Mouse (Mus musculus): ENCODE measurements around the gene 1700010I14Rik. TPM values are rescaled to one million over a fixed set of nuclear protein-coding genes. Genes with fewer than 3 reads are reported as not detected.

1700010I14Rik gene
- polyA plus RNA-seq, 1 experiment, result not detected

GRCm38 (mm10) chr17:8973331-8973730 lies 14.8 kb upstream of the 1700010I14Rik start:
- Histone ChIP-seq H3K4me1 (ENCODE audit: control insufficient read depth, insufficient read depth, low read length) (no peaks in the 10 kb centered on the region), H3K27ac (ENCODE audit: insufficient read depth, low read depth, low read length) (no peak overlapping the region), H3K4me3 (ENCODE audit: insufficient read depth, low read depth, low read length) (no peak overlapping the region)
- 89% methylated on average over 5 of the region's 5 CpGs for WGBS
- TF ChIP-seq POLR2A (IDR thresholded peaks at IDR 0.05; ENCODE audit: insufficient read depth, low read depth, low read length), result no peak
- TF ChIP-seq CTCF (IDR thresholded peaks at IDR 0.05; ENCODE audit: insufficient read depth, low read depth, low read length), result no peak

- TF ChIP-seq CTCF (IDR thresholded peaks at IDR 0.05; ENCODE audit: insufficient read depth, low read depth, low read length) (no peak), POLR2A (IDR thresholded peaks at IDR 0.05; ENCODE audit: insufficient read depth, low read depth, low read length) (no peak)
- no peak overlapping the region for H3K4me3 ChIP-seq (ENCODE audit: insufficient read depth, low read depth, low read length)
- no peak overlapping the region for H3K27ac ChIP-seq (ENCODE audit: insufficient read depth, low read depth, low read length)
- WGBS, result 64% methylated on average over 7 of the region's 7 CpGs
- no peaks in the 10 kb centered on the region for H3K4me1 ChIP-seq (ENCODE audit: control insufficient read depth, insufficient read depth, low read length)
Measured at GRCm38 (mm10) chr17:8974423-8974822, 13.7 kb upstream of the 1700010I14Rik start.

- WGBS, result 72% methylated on average over 6 of the region's 6 CpGs
- TF ChIP-seq POLR2A (IDR thresholded peaks at IDR 0.05; ENCODE audit: insufficient read depth, low read depth, low read length) (no peak), CTCF (IDR thresholded peaks at IDR 0.05; ENCODE audit: insufficient read depth, low read depth, low read length) (no peak)
Measured at GRCm38 (mm10) chr17:8974823-8975397, 13.2 kb upstream of the 1700010I14Rik start.

GRCm38 (mm10) chr17:8976745-8977144 lies 11.4 kb upstream of the 1700010I14Rik start:
- H3K4me1 ChIP-seq (ENCODE audit: control insufficient read depth, insufficient read depth, low read length), result no peaks in the 10 kb centered on the region
- TF ChIP-seq POLR2A (IDR thresholded peaks at IDR 0.05; ENCODE audit: insufficient read depth, low read depth, low read length) (no peak), CTCF (IDR thresholded peaks at IDR 0.05; ENCODE audit: insufficient read depth, low read depth, low read length) (no peak)
- no peak overlapping the region for H3K4me3 ChIP-seq (ENCODE audit: insufficient read depth, low read depth, low read length)
- WGBS, result 92% methylated on average over 6 of the region's 6 CpGs
- H3K27ac ChIP-seq (ENCODE audit: insufficient read depth, low read depth, low read length), result no peak overlapping the region

More at GRCm38 (mm10) chr17:8974823-8975397, 13.2 kb upstream of the 1700010I14Rik start:
- H3K27ac ChIP-seq (ENCODE audit: insufficient read depth, low read depth, low read length), result no peak overlapping the region
- no peak overlapping the region for H3K4me3 ChIP-seq (ENCODE audit: insufficient read depth, low read depth, low read length)
- H3K4me1 ChIP-seq (ENCODE audit: control insufficient read depth, insufficient read depth, low read length), result no peaks in the 10 kb centered on the region

GRCm38 (mm10) chr17:8977271-8977670 lies 10.9 kb upstream of the 1700010I14Rik start:
- Histone ChIP-seq H3K4me1 (ENCODE audit: control insufficient read depth, insufficient read depth, low read length) (no peaks in the 10 kb centered on the region), H3K4me3 (ENCODE audit: insufficient read depth, low read depth, low read length) (no peak overlapping the region), H3K27ac (ENCODE audit: insufficient read depth, low read depth, low read length) (no peak overlapping the region)
- 84% methylated on average over 2 of the region's 2 CpGs for WGBS
- TF ChIP-seq CTCF (IDR thresholded peaks at IDR 0.05; ENCODE audit: insufficient read depth, low read depth, low read length), result no peak
- no peak for TF ChIP-seq POLR2A (IDR thresholded peaks at IDR 0.05; ENCODE audit: insufficient read depth, low read depth, low read length)

- 61% methylated on average over 2 of the region's 2 CpGs for WGBS
- Histone ChIP-seq H3K4me1 (ENCODE audit: control insufficient read depth, insufficient read depth, low read length) (peaks cover 4% of the 10 kb centered on the region; the same call in 1 of the 2 replicates), H3K27ac (ENCODE audit: insufficient read depth, low read depth, low read length) (no peak overlapping the region), H3K4me3 (ENCODE audit: insufficient read depth, low read depth, low read length) (no peak overlapping the region)
- TF ChIP-seq CTCF (IDR thresholded peaks at IDR 0.05; ENCODE audit: insufficient read depth, low read depth, low read length) (no peak), POLR2A (IDR thresholded peaks at IDR 0.05; ENCODE audit: insufficient read depth, low read depth, low read length) (no peak)
Measured at GRCm38 (mm10) chr17:8983576-8983975, 4.6 kb upstream of the 1700010I14Rik start.

GRCm38 (mm10) chr17:8985714-8986113 lies 2.4 kb upstream of the 1700010I14Rik start:
- H3K4me3 ChIP-seq (ENCODE audit: insufficient read depth, low read depth, low read length), result no peak overlapping the region
- H3K27ac ChIP-seq (ENCODE audit: insufficient read depth, low read depth, low read length), result no peak overlapping the region
- no peak for TF ChIP-seq POLR2A (IDR thresholded peaks at IDR 0.05; ENCODE audit: insufficient read depth, low read depth, low read length)
- no peak for TF ChIP-seq CTCF (IDR thresholded peaks at IDR 0.05; ENCODE audit: insufficient read depth, low read depth, low read length)
- H3K4me1 ChIP-seq (ENCODE audit: control insufficient read depth, insufficient read depth, low read length), result peaks cover 6% of the 10 kb centered on the region
- WGBS, result 36% methylated on average over 5 of the region's 5 CpGs

- TF ChIP-seq POLR2A (IDR thresholded peaks at IDR 0.05; ENCODE audit: insufficient read depth, low read depth, low read length), result no peak
- TF ChIP-seq CTCF (IDR thresholded peaks at IDR 0.05; ENCODE audit: insufficient read depth, low read depth, low read length), result no peak
- H3K4me3 ChIP-seq (ENCODE audit: insufficient read depth, low read depth, low read length), result no peak overlapping the region
- no peak overlapping the region for H3K27ac ChIP-seq (ENCODE audit: insufficient read depth, low read depth, low read length)
- peaks cover 6% of the 10 kb centered on the region for H3K4me1 ChIP-seq (ENCODE audit: control insufficient read depth, insufficient read depth, low read length)
- 59% methylated on average over 2 of the region's 2 CpGs for WGBS
Measured at GRCm38 (mm10) chr17:8986551-8986950, 1.6 kb upstream of the 1700010I14Rik start.

GRCm38 (mm10) chr17:8987369-8987768 lies 764 bp upstream of the 1700010I14Rik start:
- Histone ChIP-seq H3K27ac (ENCODE audit: insufficient read depth, low read depth, low read length) (no peak overlapping the region), H3K4me1 (ENCODE audit: control insufficient read depth, insufficient read depth, low read length) (peaks cover 6% of the 10 kb centered on the region), H3K4me3 (ENCODE audit: insufficient read depth, low read depth, low read length) (no peak overlapping the region)
- TF ChIP-seq CTCF (IDR thresholded peaks at IDR 0.05; ENCODE audit: insufficient read depth, low read depth, low read length) (no peak), POLR2A (IDR thresholded peaks at IDR 0.05; ENCODE audit: insufficient read depth, low read depth, low read length) (no peak)
- WGBS, result 84% methylated on average over 5 of the region's 5 CpGs
